Mouse (Mus musculus): ENCODE measurements around the gene Gcnt1. TPM values are rescaled to one million over a fixed set of nuclear protein-coding genes. Genes with fewer than 3 reads are reported as not detected.

Gene Gcnt1
- polyA plus RNA-seq, 1 experiment from 2014 or later, result 1.1 TPM

- no peak for TF ChIP-seq CTCF (IDR thresholded peaks at IDR 0.05; ENCODE audit: low read depth)
- Histone ChIP-seq H3K4me2 (replicated peaks; ENCODE audit: low read depth) (no peak overlapping the region), H3K4me1 (replicated peaks; ENCODE audit: control insufficient read depth, insufficient read depth, low read length) (no peaks in the 10 kb centered on the region), H3K27me3 (replicated peaks; ENCODE audit: control insufficient read depth, insufficient read depth, low read length) (no peaks in the 10 kb centered on the region), H3K9me3 (ENCODE audit: control insufficient read depth) (no peaks in the 10 kb centered on the region), H3K27ac (ENCODE audit: low read depth, low read length) (no peak overlapping the region), H3K4me3 (ENCODE audit: low read depth, low read length) (no peak overlapping the region), H3K9ac (ENCODE audit: low read depth, low read length) (no peak overlapping the region), H3K36me3 (ENCODE audit: control insufficient read depth, insufficient read depth) (no peaks in the 10 kb centered on the region)
- no peak for ATAC-seq
- 83% methylated on average over 6 of the region's 6 CpGs for WGBS
These were observed 10.3 kb upstream of the Gcnt1 start for GRCm38 (mm10) chr19:17382807-17383397.

DNA sequence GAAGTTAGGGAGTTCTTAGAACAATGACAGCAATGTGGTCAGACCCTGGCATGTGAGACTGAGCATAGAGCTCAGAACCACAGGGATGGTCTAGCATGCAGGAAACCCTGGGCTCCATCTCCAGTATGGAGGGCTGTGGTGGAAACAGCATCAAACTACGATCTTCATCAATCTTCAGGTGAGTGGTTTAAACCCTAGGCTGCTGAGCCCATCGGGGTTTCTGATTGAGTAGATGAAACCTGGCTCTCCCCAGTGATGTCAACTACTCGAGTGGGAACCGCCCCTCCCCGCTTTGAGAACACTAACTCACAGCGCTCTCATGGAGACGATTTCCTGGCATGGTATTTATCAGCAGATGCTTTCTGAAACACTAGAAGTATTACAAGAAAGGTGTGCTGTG, 7.9 kb upstream of the Gcnt1 start:
- Histone ChIP-seq H3K4me3 (ENCODE audit: low read depth, low read length) (no peak overlapping the region), H3K9me3 (ENCODE audit: control insufficient read depth) (no peaks in the 10 kb centered on the region), H3K9ac (ENCODE audit: low read depth, low read length) (no peak overlapping the region), H3K4me2 (replicated peaks; ENCODE audit: low read depth) (no peak overlapping the region), H3K27ac (ENCODE audit: low read depth, low read length) (no peak overlapping the region), H3K27me3 (replicated peaks; ENCODE audit: control insufficient read depth, insufficient read depth, low read length) (no peaks in the 10 kb centered on the region), H3K4me1 (replicated peaks; ENCODE audit: control insufficient read depth, insufficient read depth, low read length) (no peaks in the 10 kb centered on the region), H3K36me3 (ENCODE audit: control insufficient read depth, insufficient read depth) (no peaks in the 10 kb centered on the region)
- WGBS, result 48% methylated on average over 7 of the region's 7 CpGs
- no peak for ATAC-seq
- no peak for TF ChIP-seq CTCF (IDR thresholded peaks at IDR 0.05; ENCODE audit: low read depth)

DNA sequence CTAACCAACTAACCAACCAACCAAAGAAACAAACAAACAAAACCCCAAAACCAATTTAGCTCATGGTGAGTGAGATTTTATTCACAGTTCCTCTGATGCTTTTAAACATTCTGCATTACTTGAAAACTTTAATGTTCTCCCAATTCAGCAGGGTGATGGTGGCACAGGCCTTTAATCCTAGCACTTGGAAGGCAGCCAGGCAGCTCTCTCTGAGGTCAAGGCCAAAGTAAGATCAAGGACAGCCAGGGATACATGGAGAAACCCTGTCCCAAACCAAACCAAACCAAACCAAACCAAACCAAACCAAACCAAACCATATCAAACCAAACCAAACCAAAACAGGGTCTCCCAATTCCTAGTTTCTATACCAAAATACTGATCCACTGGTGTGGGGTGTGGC, 6.2 kb upstream of the Gcnt1 start:
- H3K36me3 ChIP-seq (ENCODE audit: control insufficient read depth, insufficient read depth), result no peaks in the 10 kb centered on the region
- no peaks in the 10 kb centered on the region for H3K4me1 ChIP-seq (replicated peaks; ENCODE audit: control insufficient read depth, insufficient read depth, low read length)
- no peaks in the 10 kb centered on the region for H3K27me3 ChIP-seq (replicated peaks; ENCODE audit: control insufficient read depth, insufficient read depth, low read length)
- ATAC-seq, result no peak
- no peak overlapping the region for H3K4me3 ChIP-seq (ENCODE audit: low read depth, low read length)
- no peak for TF ChIP-seq CTCF (IDR thresholded peaks at IDR 0.05; ENCODE audit: low read depth)
- H3K9me3 ChIP-seq (ENCODE audit: control insufficient read depth), result no peaks in the 10 kb centered on the region
- H3K4me2 ChIP-seq (replicated peaks; ENCODE audit: low read depth), result no peak overlapping the region
- no peak overlapping the region for H3K27ac ChIP-seq (ENCODE audit: low read depth, low read length)
- no peak overlapping the region for H3K9ac ChIP-seq (ENCODE audit: low read depth, low read length)

- Histone ChIP-seq H3K27ac (ENCODE audit: low read depth, low read length) (no peak overlapping the region), H3K9me3 (ENCODE audit: control insufficient read depth) (no peaks in the 10 kb centered on the region), H3K4me2 (replicated peaks; ENCODE audit: low read depth) (no peak overlapping the region), H3K9ac (ENCODE audit: low read depth, low read length) (no peak overlapping the region), H3K4me1 (replicated peaks; ENCODE audit: control insufficient read depth, insufficient read depth, low read length) (no peaks in the 10 kb centered on the region), H3K4me3 (ENCODE audit: low read depth, low read length) (no peak overlapping the region), H3K36me3 (ENCODE audit: control insufficient read depth, insufficient read depth) (no peaks in the 10 kb centered on the region), H3K27me3 (replicated peaks; ENCODE audit: control insufficient read depth, insufficient read depth, low read length) (no peaks in the 10 kb centered on the region)
- no peak for ATAC-seq
- 58% methylated on average over 7 of the region's 7 CpGs for WGBS
- TF ChIP-seq CTCF (IDR thresholded peaks at IDR 0.05; ENCODE audit: low read depth), result no peak
These were observed 3.1 kb downstream of the Gcnt1 start for GRCm38 (mm10) chr19:17369581-17369980.

DNA sequence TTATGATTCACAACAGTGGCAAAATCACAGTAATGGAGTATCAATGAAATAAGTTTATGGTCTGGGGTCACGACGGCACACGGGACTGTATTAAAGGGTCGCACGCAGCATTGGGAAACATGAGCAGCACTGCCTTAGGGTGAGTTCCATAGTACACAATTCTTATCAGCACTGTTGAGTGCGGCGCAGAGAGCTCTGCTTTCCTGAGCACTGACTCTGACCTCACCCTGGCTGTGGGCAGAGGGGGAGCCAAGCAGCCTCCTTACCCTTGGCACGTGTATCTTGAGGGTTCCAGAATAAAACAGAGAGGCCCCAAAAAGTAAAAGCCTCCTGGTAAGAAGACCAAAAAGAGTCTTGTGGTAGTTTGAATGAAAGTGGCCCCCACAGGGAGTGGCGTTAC, 4.1 kb downstream of the Gcnt1 start:
- no peak overlapping the region for H3K4me3 ChIP-seq (ENCODE audit: low read depth, low read length)
- H3K36me3 ChIP-seq (ENCODE audit: control insufficient read depth, insufficient read depth), result no peaks in the 10 kb centered on the region
- H3K4me1 ChIP-seq (replicated peaks; ENCODE audit: control insufficient read depth, insufficient read depth, low read length), result no peaks in the 10 kb centered on the region
- 77% methylated on average over 9 of the region's 9 CpGs for WGBS
- no peaks in the 10 kb centered on the region for H3K27me3 ChIP-seq (replicated peaks; ENCODE audit: control insufficient read depth, insufficient read depth, low read length)
- H3K4me2 ChIP-seq (replicated peaks; ENCODE audit: low read depth), result no peak overlapping the region
- no peak overlapping the region for H3K9ac ChIP-seq (ENCODE audit: low read depth, low read length)
- ATAC-seq, result no peak
- TF ChIP-seq CTCF (IDR thresholded peaks at IDR 0.05; ENCODE audit: low read depth), result no peak
- H3K9me3 ChIP-seq (ENCODE audit: control insufficient read depth), result no peaks in the 10 kb centered on the region
- H3K27ac ChIP-seq (ENCODE audit: low read depth, low read length), result no peak overlapping the region

DNA sequence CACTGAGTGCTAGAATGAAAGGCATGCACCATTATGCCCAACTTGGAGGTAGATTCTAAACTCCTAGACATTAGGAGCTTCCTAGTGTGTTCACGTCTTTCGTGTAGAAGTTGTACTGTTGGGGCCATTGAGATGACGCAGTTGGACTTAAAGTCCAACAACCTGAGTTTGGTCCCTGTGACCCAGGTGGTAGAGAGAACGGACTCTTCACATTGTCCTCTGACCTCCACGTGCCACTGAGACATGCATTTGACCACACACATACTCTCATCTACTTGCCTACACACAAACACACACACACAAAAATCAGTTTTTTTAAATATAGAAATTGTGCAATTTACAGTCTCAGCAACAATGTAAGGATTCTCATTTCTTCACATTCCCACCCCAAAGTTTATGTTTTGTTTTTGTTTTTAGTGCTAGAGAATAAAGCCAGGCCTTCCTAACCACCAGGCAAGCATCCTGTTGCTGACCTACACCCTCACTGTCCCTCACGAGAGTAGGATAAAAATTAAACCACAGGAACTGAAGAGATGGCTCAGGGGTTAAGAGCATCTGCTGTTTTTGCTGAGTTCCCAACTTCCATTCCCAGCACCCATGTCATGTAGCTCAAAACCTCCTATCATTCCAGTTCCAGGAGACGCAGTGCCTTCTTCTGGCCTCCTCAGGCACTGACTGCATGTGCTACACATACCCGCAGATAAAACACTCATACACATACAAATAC, 6.1 kb downstream of the Gcnt1 start:
- Histone ChIP-seq H3K4me1 (replicated peaks; ENCODE audit: control insufficient read depth, insufficient read depth, low read length) (no peaks in the 10 kb centered on the region), H3K9me3 (ENCODE audit: control insufficient read depth) (no peaks in the 10 kb centered on the region), H3K27me3 (replicated peaks; ENCODE audit: control insufficient read depth, insufficient read depth, low read length) (no peaks in the 10 kb centered on the region), H3K36me3 (ENCODE audit: control insufficient read depth, insufficient read depth) (no peaks in the 10 kb centered on the region), H3K4me3 (ENCODE audit: low read depth, low read length) (no peak overlapping the region), H3K9ac (ENCODE audit: low read depth, low read length) (no peak overlapping the region), H3K4me2 (replicated peaks; ENCODE audit: low read depth) (no peak overlapping the region), H3K27ac (ENCODE audit: low read depth, low read length) (no peak overlapping the region)
- TF ChIP-seq CTCF (IDR thresholded peaks at IDR 0.05; ENCODE audit: low read depth), result no peak
- 90% methylated on average over 8 of the region's 8 CpGs for WGBS
- no peak for ATAC-seq

Measured in intestine, postnatal 0 days (tissue).